Mouse (Mus musculus) gastrocnemius, postnatal 4 days (tissue): ENCODE results near the gene Olfr371. TPM values are rescaled to one million over a fixed set of nuclear protein-coding genes. Genes with fewer than 3 reads are reported as not detected.

ENCODE experiments used
- DNase-seq, 2 experiments: peaks; one replicate each; pipeline ENCODE4 v3.0.0; 2021 to 2022; ENCODE audit warnings: low spot score in 2 of 2, mixed read lengths in 2 of 2
- long read RNA-seq, 2 experiments: library from polyadenylated mRNA; stranded (forward); transcript quantifications; one replicate each; pipeline ENCODE4 v2.0.0; 2021
- total RNA-seq, 2 experiments: library from RNA; stranded (reverse); gene quantifications; 2 replicates each; pipeline ENCODE4 v1.2.3; 2021

The Olfr371 gene
- not detected for total RNA-seq
- long read RNA-seq, experiment 1, result 0 reads
- long read RNA-seq, experiment 2, result 0 reads

- DNase-seq, result no peak
These were observed at the start of gene Olfr371 for GRCm38 (mm10) chr8:85225688-85226087. Olfr371 (plus strand) TSS chr8:85225988.

GRCm38 (mm10) chr8:85192346-85192745 lies 33.4 kb upstream of the Olfr371 start:
- no peak for DNase-seq

- no peak for DNase-seq
These were observed 5.6 kb upstream of the Olfr371 start for GRCm38 (mm10) chr8:85220220-85220619.

GRCm38 (mm10) chr8:85220992-85221391 lies 4.8 kb upstream of the Olfr371 start:
- DNase-seq, result no peak

GRCm38 (mm10) chr8:85227297-85227696 lies 1.5 kb downstream of the Olfr371 start:
- DNase-seq, result no peak

Other genes with a start within 250 kb of the Olfr371 start
- gene Junb, start 247.3 kb upstream of the Olfr371 start, total RNA-seq, result 10 to 100 TPM in 1 of 2 experiments, 1 to 10 TPM in 1; 10.0 to 10.1 TPM
- gene Hook2, start 235.4 kb upstream of the Olfr371 start, total RNA-seq, result 1 to 10 TPM; 3.5 to 4.5 TPM
- gene Best2, start 211.5 kb upstream of the Olfr371 start, total RNA-seq, result not detected
- 10 to 100 TPM; 51.7 to 56.5 TPM for gene Asna1, start 200.7 kb upstream of the Olfr371 start, total RNA-seq
- gene Trir, start 199.2 kb upstream of the Olfr371 start, total RNA-seq, result 100 to 1,000 TPM; 126 to 127 TPM
- gene Tnpo2, start 189.1 kb upstream of the Olfr371 start, total RNA-seq, result 10 to 100 TPM; 42.8 to 46.7 TPM
- gene Fbxw9, start 165.9 kb upstream of the Olfr371 start, total RNA-seq, result 10 to 100 TPM; 10.6 to 12.9 TPM
- not detected for gene Gm5741, start 158.0 kb upstream of the Olfr371 start, total RNA-seq
- gene Dhps, start 154.2 kb upstream of the Olfr371 start, total RNA-seq, result 10 to 100 TPM; 28.7 to 29.4 TPM
- gene Wdr83os, start 145.2 kb upstream of the Olfr371 start, total RNA-seq, result 10 to 100 TPM; 46.0 to 49.7 TPM
- gene Wdr83, start 144.7 kb upstream of the Olfr371 start, total RNA-seq, result 10 to 100 TPM; 17.5 to 18.4 TPM
- gene Man2b1, start 142.7 kb upstream of the Olfr371 start, total RNA-seq, result 10 to 100 TPM; 28.0 to 30.2 TPM
- 1 to 10 TPM; 1.6 to 1.8 TPM for gene Zfp791, start 102.9 kb upstream of the Olfr371 start, total RNA-seq
- gene Cks1brt, start 74.1 kb upstream of the Olfr371 start, total RNA-seq, result not detected
- gene Orc6, start 73.6 kb downstream of the Olfr371 start, total RNA-seq, result 10 to 100 TPM; 25.9 to 26.8 TPM
- gene Vps35, start 73.8 kb downstream of the Olfr371 start, total RNA-seq, result 10 to 100 TPM; 69.9 to 71.8 TPM
- gene Mylk3, start 160.4 kb downstream of the Olfr371 start, total RNA-seq, result 1 to 10 TPM; 3.7 to 4.4 TPM
- gene 4921524J17Rik, start 206.8 kb downstream of the Olfr371 start, total RNA-seq, result 10 to 100 TPM; 23.1 to 24.9 TPM